Mouse (Mus musculus) forebrain, embryonic 16.5 days (tissue): ENCODE results near the gene Evi5. TPM values are rescaled to one million over a fixed set of nuclear protein-coding genes. Genes with fewer than 3 reads are reported as not detected.

Source experiments
- ATAC-seq: fragments of 200-750 bp; cut with Nextera tagmentation; 2 replicates; pipeline ENCODE4 v1.8.0; 2017; ENCODE audit warnings: mild to moderate bottlenecking, moderate library complexity
- H3K27ac ChIP-seq: fragments of 300-500 bp; sonication (generic); 2 replicates; pipeline ENCODE4 v1.5.1; 2014; ENCODE audit warnings: low read length, control low read depth
- H3K27me3 ChIP-seq: fragments of 300-500 bp; sonication (generic); replicated peaks from 2 replicates; pipeline ENCODE4 v1.6.1; 2014; ENCODE audit warnings: low read length; ENCODE audit not compliant: control insufficient read depth, insufficient read depth
- H3K36me3 ChIP-seq: fragments of 300-500 bp; sonication (generic); 2 replicates; pipeline ENCODE4 v1.6.1; 2014; ENCODE audit not compliant: control insufficient read depth, insufficient read depth
- H3K4me1 ChIP-seq: fragments of 300-500 bp; sonication (generic); replicated peaks from 2 replicates; pipeline ENCODE4 v1.6.1; 2014; ENCODE audit warnings: low read length; ENCODE audit not compliant: control insufficient read depth, insufficient read depth
- H3K4me2 ChIP-seq: fragments of 300-500 bp; sonication (generic); 2 replicates; pipeline ENCODE4 v1.6.1; 2014; ENCODE audit warnings: mild to moderate bottlenecking, low read length, control low read depth
- H3K4me3 ChIP-seq: fragments of 300-500 bp; sonication (generic); replicated peaks from 2 replicates; pipeline ENCODE4 v1.5.1; 2014; ENCODE audit warnings: mild to moderate bottlenecking, low read length, control low read depth
- H3K9ac ChIP-seq: fragments of 300-500 bp; sonication (generic); replicated peaks from 2 replicates; pipeline ENCODE4 v1.6.1; 2014; ENCODE audit warnings: low read depth, low read length, control low read depth
- H3K9me3 ChIP-seq: fragments of 300-500 bp; sonication (generic); 2 replicates; pipeline ENCODE4 v1.6.1; 2016; ENCODE audit warnings: low read length; ENCODE audit not compliant: control insufficient read depth
- WGBS: fragments of 180-500 bp; shearing (Covaris S2); extraction: QIAGEN DNeasy Blood & Tissue Kit; methylation state at CpG from one replicate; pipeline ENCODE4 v1.1.7; 2014; 5-methylcytosine and 5-hydroxymethylcytosine counted together
- polyA plus RNA-seq: library from polyadenylated mRNA; unstranded; fragments of >200 nt; fragmentation: Nextera tagmentation; extraction: Ambion mirVana; gene quantifications from 2 replicates; pipeline ENCODE4 v1.2.1, GENCODE M21; 2015

The Evi5 gene
- polyA plus RNA-seq, 1 experiment from 2014 or later: 54.6 TPM

DNA sequence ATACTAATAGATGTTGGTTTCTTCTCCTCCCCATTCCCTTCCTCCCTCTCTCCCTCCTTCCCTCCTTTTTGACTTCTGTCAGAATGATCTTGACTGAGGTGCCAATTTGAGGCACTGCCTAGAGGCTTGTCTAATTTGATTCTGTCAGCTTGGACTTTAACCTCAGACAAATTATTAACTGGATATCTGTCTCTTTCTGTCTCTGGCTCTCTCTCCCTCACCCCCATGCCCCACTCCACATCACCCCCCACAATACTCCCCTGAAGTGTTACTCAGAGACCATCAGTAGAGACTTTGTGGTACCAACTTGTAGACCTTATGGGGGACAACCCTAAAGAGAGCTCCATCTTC lies 329 bp upstream of the Evi5 start:
- ATAC-seq: no peak

DNA sequence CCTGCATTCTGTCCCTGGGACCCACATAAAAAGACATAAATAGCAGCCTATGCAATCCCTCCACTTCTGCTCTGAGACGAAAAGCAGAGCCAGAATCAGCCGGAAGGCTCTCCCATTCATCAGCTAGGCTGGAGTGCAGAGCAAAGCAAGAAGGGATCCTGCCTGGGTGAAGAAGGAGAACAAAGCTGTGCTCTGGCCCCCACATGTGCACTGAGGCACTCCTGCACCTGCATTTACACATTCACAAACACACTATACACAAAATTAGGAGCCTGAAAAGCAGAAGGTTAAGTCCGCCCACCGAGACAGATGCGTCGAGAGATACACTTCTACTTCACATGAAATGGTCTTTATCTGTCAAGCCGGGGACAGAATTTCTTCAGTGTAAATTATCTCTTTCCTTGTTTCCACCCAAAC lies 1.0 kb downstream of the Evi5 start:
- ATAC-seq: no peak
- Histone ChIP-seq H3K27me3 (no peaks in the 10 kb centered on the region), H3K9me3 (no peaks in the 10 kb centered on the region), H3K9ac (no peak overlapping the region), H3K4me2 (no peak overlapping the region), H3K4me3 (no peak overlapping the region), H3K36me3 (no peaks in the 10 kb centered on the region), H3K27ac (no peak overlapping the region), H3K4me1 (no peaks in the 10 kb centered on the region)
- WGBS: 52% methylated on average over 7 of the region's 7 CpGs

More for the DNA sequence above, 329 bp upstream of the Evi5 start:
- H3K36me3 ChIP-seq: no peaks in the 10 kb centered on the region
- no peaks in the 10 kb centered on the region for H3K27me3 ChIP-seq
- H3K4me1 ChIP-seq: no peaks in the 10 kb centered on the region
- H3K4me3 ChIP-seq: no peak overlapping the region
- H3K4me2 ChIP-seq: no peak overlapping the region
- H3K27ac ChIP-seq: no peak overlapping the region
- H3K9me3 ChIP-seq: no peaks in the 10 kb centered on the region
- H3K9ac ChIP-seq: no peak overlapping the region

DNA sequence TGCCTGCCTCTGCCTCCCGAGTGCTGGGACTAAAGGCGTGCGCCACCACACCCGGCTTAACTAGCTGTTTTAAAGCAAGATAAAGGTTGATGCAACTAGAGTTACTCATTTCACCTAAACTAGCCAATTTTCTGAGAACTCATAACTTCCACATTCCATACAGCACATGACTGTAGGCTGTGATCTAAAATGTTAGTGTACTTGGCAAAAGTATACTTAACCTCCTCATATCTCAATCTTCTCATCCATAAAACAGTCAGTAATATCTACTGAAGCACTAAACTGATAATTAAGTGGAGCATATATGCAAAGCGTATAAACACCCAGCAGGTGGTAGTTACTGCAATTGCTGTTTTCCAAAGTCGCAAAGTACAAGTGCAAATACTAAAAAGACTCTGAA lies 1.6 kb downstream of the Evi5 start:
- WGBS: 81% methylated on average over 6 of the region's 6 CpGs
- Histone ChIP-seq H3K4me3 (no peak overlapping the region), H3K4me1 (no peaks in the 10 kb centered on the region), H3K36me3 (no peaks in the 10 kb centered on the region), H3K9ac (no peak overlapping the region), H3K9me3 (no peaks in the 10 kb centered on the region), H3K4me2 (no peak overlapping the region), H3K27ac (no peak overlapping the region), H3K27me3 (no peaks in the 10 kb centered on the region)
- ATAC-seq: no peak

DNA sequence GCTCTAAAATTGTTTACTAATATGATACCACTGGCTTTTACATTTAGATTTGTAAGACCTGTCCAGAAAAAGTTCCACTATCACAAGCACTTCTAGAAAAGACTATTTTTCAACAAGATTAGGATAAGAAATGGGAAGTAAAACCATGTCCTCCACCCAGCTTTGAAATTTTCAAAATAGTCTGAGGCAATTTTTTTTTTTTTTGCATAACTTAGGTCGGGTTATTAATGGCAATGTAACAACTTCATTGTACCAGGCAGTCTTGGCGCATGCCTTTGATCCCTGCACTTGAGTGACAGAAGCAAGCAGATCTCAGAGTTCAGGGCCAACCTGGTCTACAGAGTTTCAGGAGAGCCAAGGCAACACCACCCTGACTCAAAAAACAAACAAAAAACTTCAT lies 5.2 kb downstream of the Evi5 start:
- Histone ChIP-seq H3K27ac (no peak overlapping the region), H3K27me3 (no peaks in the 10 kb centered on the region), H3K4me1 (peaks cover 3% of the 10 kb centered on the region), H3K4me3 (no peak overlapping the region), H3K4me2 (no peak overlapping the region), H3K36me3 (no peaks in the 10 kb centered on the region), H3K9ac (no peak overlapping the region), H3K9me3 (no peaks in the 10 kb centered on the region)
- 48% methylated on average over 2 of the region's 2 CpGs for WGBS
- ATAC-seq: no peak

DNA sequence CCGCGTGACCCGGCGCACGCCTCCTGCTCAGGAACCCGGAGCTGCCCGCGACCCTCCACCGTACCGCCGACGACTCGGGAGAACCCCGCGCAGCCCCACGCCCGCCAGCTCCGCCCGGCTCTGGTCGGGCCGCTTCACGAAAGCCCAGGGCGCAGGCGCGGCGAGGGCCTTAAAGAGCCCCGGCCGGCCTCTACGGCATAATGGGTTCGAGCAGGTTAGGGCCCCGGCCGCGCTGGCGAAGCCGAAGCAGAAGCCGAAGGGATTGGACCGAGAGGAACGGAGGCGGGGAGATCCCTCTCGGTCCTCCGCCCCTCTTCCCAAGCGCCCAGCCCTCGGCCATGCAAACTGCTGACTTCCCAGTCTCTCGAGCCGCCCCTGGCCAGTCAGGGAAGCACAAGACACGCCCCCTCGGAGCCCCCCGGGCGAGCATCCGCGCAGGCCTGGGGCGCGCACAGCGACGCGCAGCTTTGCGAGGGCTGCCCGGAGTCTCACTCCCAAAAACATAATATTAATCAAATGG lies 5.9 kb downstream of the Evi5 start:
- Histone ChIP-seq H3K36me3 (no peaks in the 10 kb centered on the region), H3K27ac (peak overlapping the region; percentile 91), H3K9me3 (no peaks in the 10 kb centered on the region), H3K4me3 (peak overlapping the region; percentile 92), H3K4me2 (peak overlapping the region; percentile 74), H3K27me3 (no peaks in the 10 kb centered on the region), H3K9ac (peak overlapping the region; percentile 84), H3K4me1 (peaks cover 3% of the 10 kb centered on the region)
- peak; percentile 97 for ATAC-seq
- WGBS: under 1% methylated on average over 57 of the region's 58 CpGs

DNA sequence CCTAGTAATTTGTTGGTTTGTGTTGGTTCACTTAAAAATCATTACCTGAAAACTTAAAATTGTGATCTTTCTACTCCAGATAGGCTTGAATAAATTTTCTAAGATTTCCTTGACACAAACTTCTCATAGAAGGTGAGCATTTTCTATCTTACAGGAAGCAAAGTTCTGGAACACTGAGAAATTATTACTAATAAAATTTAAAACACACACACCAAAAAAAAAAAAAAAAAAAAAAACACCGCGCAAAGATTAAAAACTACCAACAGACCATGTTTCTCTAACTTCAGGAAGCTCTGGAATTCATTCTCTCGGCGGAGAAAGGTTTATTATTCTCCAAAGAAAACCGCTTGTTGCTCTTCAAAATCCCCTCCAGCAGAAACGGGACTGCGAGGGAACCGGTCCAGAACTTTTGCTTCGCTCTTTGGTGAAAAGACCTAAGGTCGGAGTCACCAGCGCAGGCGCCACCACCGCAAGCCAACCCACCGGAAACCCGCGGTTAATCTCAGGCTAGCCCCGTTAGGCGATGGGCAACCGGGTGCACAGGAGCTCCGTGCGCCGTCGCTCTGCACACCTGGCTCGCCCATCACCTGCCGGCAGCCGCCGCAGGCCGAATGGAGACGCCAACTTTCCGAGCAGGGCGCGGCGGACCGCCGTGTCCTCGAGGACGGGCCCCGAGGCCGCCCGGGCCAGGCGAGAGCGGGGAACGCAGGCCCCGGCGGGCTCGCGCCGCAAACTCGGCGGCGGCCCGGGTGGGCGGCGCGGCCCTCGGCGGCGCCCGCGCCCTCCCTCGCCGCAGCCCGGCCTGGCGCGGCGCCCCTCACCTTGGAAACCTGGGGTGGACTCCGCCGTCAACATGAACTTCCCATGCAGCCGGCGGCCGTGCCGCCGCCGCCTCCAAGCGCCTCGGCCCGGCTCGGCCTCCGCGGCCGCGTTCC lies 6.7 kb downstream of the Evi5 start:
- Histone ChIP-seq H3K27ac (peak overlapping the region; percentile 91), H3K9ac (peak overlapping the region; percentile 84), H3K4me2 (peak overlapping the region; percentile 74), H3K4me1 (peaks cover 3% of the 10 kb centered on the region), H3K27me3 (no peaks in the 10 kb centered on the region), H3K9me3 (no peaks in the 10 kb centered on the region), H3K36me3 (no peaks in the 10 kb centered on the region), H3K4me3 (peak overlapping the region; percentile 92)
- peak; percentile 67 for ATAC-seq
- under 1% methylated on average over 56 of the region's 82 CpGs for WGBS

DNA sequence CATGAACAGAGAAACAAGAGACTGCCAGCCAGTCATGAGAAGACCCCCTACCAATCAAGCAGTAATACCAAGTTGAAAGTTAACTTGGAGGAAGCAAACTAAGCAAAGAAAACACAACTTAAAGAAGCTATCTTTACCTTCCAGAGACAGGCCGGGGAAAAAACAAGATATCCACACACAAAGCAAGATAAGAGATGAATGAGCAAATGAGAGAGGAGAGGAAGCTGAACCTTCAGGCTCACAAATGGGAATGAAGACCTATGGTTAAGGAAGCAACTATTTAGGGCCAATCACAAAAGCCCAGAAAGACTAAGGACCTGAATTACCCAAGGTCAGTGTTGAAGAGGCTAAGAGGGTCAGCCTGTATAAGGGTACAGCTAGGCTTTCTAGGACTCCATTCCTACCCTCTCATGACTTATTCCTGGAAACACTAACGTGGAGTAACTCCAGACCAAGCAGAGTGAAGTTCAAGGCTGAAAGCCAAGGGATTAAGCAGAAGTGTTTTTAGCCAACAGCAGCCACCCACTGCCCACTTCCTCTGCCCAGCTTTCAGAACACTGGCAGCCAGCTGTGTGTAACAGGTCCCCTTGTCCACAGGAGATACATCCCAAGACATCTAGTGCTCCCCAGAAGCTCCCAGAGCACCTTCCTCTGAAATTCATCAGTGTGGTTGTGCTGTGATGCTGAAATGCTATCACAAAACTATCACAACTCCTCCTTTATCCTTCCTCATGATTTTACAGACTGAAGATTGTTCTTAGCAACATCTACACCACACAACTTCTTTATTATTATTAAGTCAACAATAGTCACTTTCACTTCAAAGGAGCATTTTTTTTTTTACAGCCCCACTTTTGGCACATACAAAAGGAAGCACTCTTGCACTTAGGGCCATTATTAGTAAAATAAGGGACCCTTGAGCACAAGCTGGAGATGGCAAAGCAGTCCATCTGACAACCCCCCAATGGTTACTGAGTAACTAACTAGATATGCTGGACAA lies 8.5 kb downstream of the Evi5 start:
- WGBS: 73% methylated on average over 2 of the region's 2 CpGs
- no peak overlapping the region for H3K27ac ChIP-seq

DNA sequence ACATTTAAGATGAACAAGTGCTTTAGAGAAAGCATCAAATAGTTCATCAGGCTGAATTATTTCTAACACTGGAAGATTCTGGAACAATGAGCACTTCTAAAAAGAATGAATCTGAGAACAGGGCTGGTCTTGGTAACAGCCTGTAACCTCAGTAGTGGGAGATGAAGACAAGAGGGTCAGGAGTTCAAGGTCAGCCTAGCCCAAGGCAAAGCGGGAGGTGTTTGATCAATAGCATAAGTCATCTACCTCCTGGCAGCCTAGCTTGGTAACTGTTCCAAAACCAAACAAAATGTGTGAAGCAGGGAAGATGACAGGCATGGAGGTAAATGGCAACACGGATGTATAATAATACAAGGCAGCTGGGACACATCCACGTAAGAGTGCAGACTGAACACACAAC lies 10.9 kb downstream of the Evi5 start:
- Histone ChIP-seq H3K4me1 (peaks cover 3% of the 10 kb centered on the region), H3K36me3 (no peaks in the 10 kb centered on the region), H3K27ac (no peak overlapping the region), H3K9me3 (no peaks in the 10 kb centered on the region), H3K4me2 (no peak overlapping the region), H3K4me3 (no peak overlapping the region), H3K9ac (no peak overlapping the region), H3K27me3 (no peaks in the 10 kb centered on the region)
- no peak for ATAC-seq
- 87% methylated on average over 3 of the region's 3 CpGs for WGBS

More for the DNA sequence above, 8.5 kb downstream of the Evi5 start:
- H3K4me3 ChIP-seq: no peak overlapping the region
- no peak for ATAC-seq
- no peak overlapping the region for H3K9ac ChIP-seq
- peaks cover 3% of the 10 kb centered on the region for H3K4me1 ChIP-seq
- H3K9me3 ChIP-seq: no peaks in the 10 kb centered on the region
- H3K4me2 ChIP-seq: no peak overlapping the region
- H3K27me3 ChIP-seq: no peaks in the 10 kb centered on the region
- H3K36me3 ChIP-seq: no peaks in the 10 kb centered on the region

DNA sequence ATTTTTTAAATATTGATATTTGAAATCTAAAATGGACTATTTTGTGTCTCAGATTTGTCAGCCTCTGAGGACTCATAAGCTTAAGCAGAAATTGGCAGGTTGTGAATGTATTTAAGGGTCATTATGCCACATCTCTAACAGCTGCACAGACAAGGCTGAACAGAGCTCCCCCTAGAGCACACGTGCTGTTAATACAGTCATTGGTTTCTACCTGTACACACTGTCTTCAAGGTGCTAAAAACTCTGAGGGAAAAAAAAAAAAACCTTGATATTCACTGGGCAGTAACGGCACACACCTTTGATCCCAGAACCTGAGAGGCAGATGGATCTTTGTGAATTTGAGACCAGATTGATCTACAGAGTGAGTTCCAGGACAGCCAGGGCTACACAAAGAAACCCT lies 15.9 kb downstream of the Evi5 start:
- H3K4me2 ChIP-seq: no peak overlapping the region
- H3K9ac ChIP-seq: no peak overlapping the region
- no peak overlapping the region for H3K27ac ChIP-seq
- peaks cover 5% of the 10 kb centered on the region; the same call in 1 of the 2 replicates for H3K4me1 ChIP-seq
- no peaks in the 10 kb centered on the region for H3K27me3 ChIP-seq
- H3K9me3 ChIP-seq: no peaks in the 10 kb centered on the region
- no peaks in the 10 kb centered on the region for H3K36me3 ChIP-seq
- H3K4me3 ChIP-seq: no peak overlapping the region
- WGBS: 51% methylated on average over 2 of the region's 2 CpGs
- no peak for ATAC-seq
